In genomic region chr11:79306996-79307395, GRCm38 (mm10) we compare ENCODE assay signal across 8 mouse cellular contexts. TPM values are rescaled to one million over a fixed set of nuclear protein-coding genes. Genes with fewer than 3 reads are reported as not detected.
DNase-seq lines count a peak whose midpoint lies in the region; ATAC-seq lines count a peak whose summit lies in the region.

No protein-coding gene starts in this region.

- peak; percentile 10 to 22 for DNase-seq in left cerebral cortex, postnatal 14 days (ENCODE audit: low spot score in 2 of 2)
- no peak for DNase-seq in left cerebral cortex, adult 8-10 months (ENCODE audit: low spot score in 2 of 2)
- DNase-seq in adrenal gland, postnatal 36 days = peak; percentile 66 to 75
- DNase-seq in heart, adult 18-20 months = peak; percentile 53 to 58
- peak; percentile 56 for DNase-seq in kidney, postnatal 10 days
- peak; percentile 39 for DNase-seq in yolk sac, embryonic 10.5 days (ENCODE audit: low spot score)
- DNase-seq in thymus, adult 18-20 months = no peak

- intact Hi-C loops in left cerebral cortex, postnatal 14 days (cut with DNase I) = no loop called here

- ATAC-seq in megakaryocyte, adult 5-6 weeks (ENCODE audit: poor library complexity, severe bottlenecking) = peak; percentile 28

RNA-seq across cellular contexts. Expression of gene Gm9964, which starts 10.3 kb away (rescaled TPM):
- 1 to 10 TPM in 1 of 2 experiments, under 1 TPM in 1; 0.68 to 1.3 TPM for total RNA-seq in left cerebral cortex, postnatal 14 days (2021)
- total RNA-seq in left cerebral cortex, adult 8-10 months (2022) = 1 to 10 TPM in 1 of 4 experiments, under 1 TPM in 2, not detected in 1; 0.74 to 2.0 (median 0.98) TPM
- not detected for total RNA-seq in adrenal gland, postnatal 36 days (2021)
- not detected for total RNA-seq in heart, adult 18-20 months (2021)
- not detected in 2 replicates for total RNA-seq in megakaryocyte, adult 5-6 weeks (2015)
- not detected in 2 replicates for total RNA-seq in megakaryocyte, adult 5-6 weeks (2017)

RNA-seq across cellular contexts. Expression of gene Nf1, which starts 32.5 kb away (rescaled TPM):
- 100 to 1,000 TPM; 112 to 119 TPM for total RNA-seq in left cerebral cortex, postnatal 14 days (2021)
- 100 to 1,000 TPM; 105 to 139 (median 119) TPM for total RNA-seq in left cerebral cortex, adult 8-10 months (2022)
- total RNA-seq in adrenal gland, postnatal 36 days (2021) = 10 to 100 TPM; 60.4 to 69.7 TPM
- total RNA-seq in heart, adult 18-20 months (2021) = 10 to 100 TPM; 31.3 to 33.6 TPM
- total RNA-seq in megakaryocyte, adult 5-6 weeks (2015) = 16.5 and 18.7 TPM in 2 replicates
- total RNA-seq in megakaryocyte, adult 5-6 weeks (2017) = 9.9 and 15.7 TPM in 2 replicates

RNA-seq across cellular contexts. Expression of gene Wsb1, which starts 52.5 kb away (rescaled TPM):
- total RNA-seq in left cerebral cortex, postnatal 14 days (2021) = 10 to 100 TPM; 60.8 to 75.4 TPM
- 10 to 100 TPM; 67.0 to 96.0 (median 77.4) TPM for total RNA-seq in left cerebral cortex, adult 8-10 months (2022)
- total RNA-seq in adrenal gland, postnatal 36 days (2021) = 10 to 100 TPM; 39.2 to 49.4 TPM
- 10 to 100 TPM; 12.6 to 13.8 TPM for total RNA-seq in heart, adult 18-20 months (2021)
- 246 and 264 TPM in 2 replicates for total RNA-seq in megakaryocyte, adult 5-6 weeks (2015)
- total RNA-seq in megakaryocyte, adult 5-6 weeks (2017) = 158 and 170 TPM in 2 replicates

Comparison
In these comparisons a context has a peak if more than half of its experiments do, and no peak if none do; other contexts are left out.
1. DNase-seq: peak in left cerebral cortex, postnatal 14 days (2 of 2), adrenal gland, postnatal 36 days (2 of 2), heart, adult 18-20 months (2 of 2), kidney, postnatal 10 days (single experiment) and yolk sac, embryonic 10.5 days (single experiment); none in left cerebral cortex, adult 8-10 months (0 of 2) and thymus, adult 18-20 months (0 of 2).